8 mouse cellular contexts compared by ENCODE assay signal in the genomic region with DNA sequence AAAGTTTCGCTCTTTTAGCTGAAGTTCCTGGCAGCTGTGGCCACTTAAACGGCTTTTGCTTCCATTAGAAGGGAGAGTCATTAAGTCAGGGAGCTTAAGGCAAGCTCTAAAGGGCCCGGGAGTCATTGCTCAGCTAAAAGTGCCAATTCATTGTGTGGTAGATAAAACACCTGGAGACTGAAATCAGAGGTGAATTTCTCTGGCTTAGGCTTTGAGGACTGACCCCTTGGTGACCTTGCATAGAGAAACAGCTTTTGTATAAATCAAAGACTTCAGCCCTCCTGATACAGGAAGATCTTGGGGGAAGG.
DNase-seq lines count a peak whose midpoint lies in the region; ATAC-seq lines count a peak whose summit lies in the region.

No protein-coding gene starts in this region.

- 0 out of 2 replicates have a peak overlapping the region, but pooled peaks have one; percentile 5 for H3K9ac ChIP-seq in kidney, embryonic 15.5 days
- no peak overlapping the region for H3K9ac ChIP-seq in embryonic facial prominence, embryonic 15.5 days
- H3K9ac ChIP-seq in intestine, embryonic 16.5 days (ENCODE audit: low read depth, low read length) = peak overlapping the region; percentile 12; the same call in 1 of the 2 replicates
- H3K9ac ChIP-seq in neural tube, embryonic 14.5 days (replicated peaks; ENCODE audit: low read depth, low read length) = no peak overlapping the region

- no peaks in the 10 kb centered on the region for H3K9me3 ChIP-seq in kidney, embryonic 15.5 days (replicated peaks)
- no peaks in the 10 kb centered on the region for H3K9me3 ChIP-seq in embryonic facial prominence, embryonic 15.5 days (replicated peaks)
- no peaks in the 10 kb centered on the region for H3K9me3 ChIP-seq in intestine, embryonic 16.5 days (ENCODE audit: control insufficient read depth, low read length)
- no peaks in the 10 kb centered on the region for H3K9me3 ChIP-seq in neural tube, embryonic 14.5 days (ENCODE audit: control insufficient read depth, low read length)

- H3K4me1 ChIP-seq in kidney, embryonic 15.5 days = peaks cover 60% of the 10 kb centered on the region
- H3K4me1 ChIP-seq in embryonic facial prominence, embryonic 15.5 days = peaks cover 23% of the 10 kb centered on the region
- peaks cover 11% of the 10 kb centered on the region for H3K4me1 ChIP-seq in intestine, embryonic 16.5 days (ENCODE audit: control insufficient read depth, insufficient read depth, low read length)
- H3K4me1 ChIP-seq in neural tube, embryonic 14.5 days (ENCODE audit: control insufficient read depth, insufficient read depth, low read length) = peaks cover 13% of the 10 kb centered on the region; the same call in 1 of the 2 replicates

- no peak for DNase-seq in kidney, postnatal 14 days
- no peak for DNase-seq in adrenal gland, adult 2 months
- DNase-seq in right cerebral cortex, postnatal 25 days = no peak
- no peak for DNase-seq in urinary bladder, adult 18-20 months (ENCODE audit: low spot score in 2 of 2)

- peak overlapping the region; percentile 30 for H3K4me3 ChIP-seq in kidney, embryonic 15.5 days (replicated peaks)
- peak overlapping the region; percentile 23 for H3K4me3 ChIP-seq in embryonic facial prominence, embryonic 15.5 days (replicated peaks)
- peak overlapping the region; percentile 28 for H3K4me3 ChIP-seq in intestine, embryonic 16.5 days (ENCODE audit: low read length)
- peak overlapping the region; percentile 5; the same call in 1 of the 2 replicates for H3K4me3 ChIP-seq in neural tube, embryonic 14.5 days (ENCODE audit: low read depth, low read length)

- no peaks in the 10 kb centered on the region for H3K36me3 ChIP-seq in kidney, embryonic 15.5 days
- no peaks in the 10 kb centered on the region for H3K36me3 ChIP-seq in embryonic facial prominence, embryonic 15.5 days
- H3K36me3 ChIP-seq in intestine, embryonic 16.5 days (ENCODE audit: control insufficient read depth, insufficient read depth, low read length) = no peaks in the 10 kb centered on the region
- no peaks in the 10 kb centered on the region for H3K36me3 ChIP-seq in neural tube, embryonic 14.5 days (ENCODE audit: control insufficient read depth, insufficient read depth, low read length)

- WGBS in kidney, embryonic 15.5 days = 1% methylated on average over 3 of the region's 3 CpGs
- WGBS in embryonic facial prominence, embryonic 15.5 days = 2% methylated on average over 3 of the region's 3 CpGs
- WGBS in intestine, embryonic 16.5 days = 7% methylated on average over 3 of the region's 3 CpGs
- WGBS in neural tube, embryonic 14.5 days = 1% methylated on average over 3 of the region's 3 CpGs

- peak overlapping the region; percentile 56 for H3K4me2 ChIP-seq in kidney, embryonic 15.5 days
- peak overlapping the region; percentile 43 for H3K4me2 ChIP-seq in embryonic facial prominence, embryonic 15.5 days (replicated peaks)
- H3K4me2 ChIP-seq in intestine, embryonic 16.5 days (ENCODE audit: low read depth, low read length) = peak overlapping the region; percentile 49
- H3K4me2 ChIP-seq in neural tube, embryonic 14.5 days (ENCODE audit: low read depth, low read length) = peak overlapping the region; percentile 44

- H3K27ac ChIP-seq in kidney, embryonic 15.5 days = peak overlapping the region; percentile 67
- peak overlapping the region; percentile 39; the same call in 1 of the 2 replicates for H3K27ac ChIP-seq in embryonic facial prominence, embryonic 15.5 days (replicated peaks)
- no peak overlapping the region for H3K27ac ChIP-seq in intestine, embryonic 16.5 days (ENCODE audit: low read length)
- no peak overlapping the region for H3K27ac ChIP-seq in neural tube, embryonic 14.5 days (ENCODE audit: low read depth, low read length)

- ATAC-seq in kidney, embryonic 15.5 days (replicated peaks; ENCODE audit: low FRiP score) = no peak; the same call in 1 of the 2 replicates
- 0 out of 2 replicates have a peak, but pooled peaks have one; percentile 2 for ATAC-seq in embryonic facial prominence, embryonic 15.5 days (ENCODE audit: insufficient number of reproducible peaks, low FRiP score, low TSS enrichment, low read depth)
- no peak for ATAC-seq in intestine, embryonic 16.5 days
- no peak for ATAC-seq in neural tube, embryonic 14.5 days (ENCODE audit: low read depth)

- 0 out of 2 replicates have a peak, but pooled peaks cover 10% of the 10 kb centered on the region for H3K27me3 ChIP-seq in kidney, embryonic 15.5 days
- no peaks in the 10 kb centered on the region; the same call in 1 of the 2 replicates for H3K27me3 ChIP-seq in embryonic facial prominence, embryonic 15.5 days
- no peaks in the 10 kb centered on the region for H3K27me3 ChIP-seq in intestine, embryonic 16.5 days (replicated peaks; ENCODE audit: control insufficient read depth, insufficient read depth, low read length)
- no peaks in the 10 kb centered on the region for H3K27me3 ChIP-seq in neural tube, embryonic 14.5 days (ENCODE audit: control insufficient read depth, insufficient read depth, low read length)

Comparison
In these comparisons a context has a peak if more than half of its experiments do, and no peak if none do; other contexts are left out.
1. H3K27ac ChIP-seq: peak in kidney, embryonic 15.5 days (single experiment) and embryonic facial prominence, embryonic 15.5 days (single experiment); none in intestine, embryonic 16.5 days (single experiment) and neural tube, embryonic 14.5 days (single experiment).
2. H3K9ac ChIP-seq: peak in kidney, embryonic 15.5 days (single experiment) and intestine, embryonic 16.5 days (single experiment); none in embryonic facial prominence, embryonic 15.5 days (single experiment) and neural tube, embryonic 14.5 days (single experiment).
3. Peak in every context shown above with its lines, with median percentiles within 50 percentile points of each other: H3K4me2 ChIP-seq and H3K4me3 ChIP-seq.